Mouse (Mus musculus): Measurements from ENCODE around the gene Insc.

DNA sequence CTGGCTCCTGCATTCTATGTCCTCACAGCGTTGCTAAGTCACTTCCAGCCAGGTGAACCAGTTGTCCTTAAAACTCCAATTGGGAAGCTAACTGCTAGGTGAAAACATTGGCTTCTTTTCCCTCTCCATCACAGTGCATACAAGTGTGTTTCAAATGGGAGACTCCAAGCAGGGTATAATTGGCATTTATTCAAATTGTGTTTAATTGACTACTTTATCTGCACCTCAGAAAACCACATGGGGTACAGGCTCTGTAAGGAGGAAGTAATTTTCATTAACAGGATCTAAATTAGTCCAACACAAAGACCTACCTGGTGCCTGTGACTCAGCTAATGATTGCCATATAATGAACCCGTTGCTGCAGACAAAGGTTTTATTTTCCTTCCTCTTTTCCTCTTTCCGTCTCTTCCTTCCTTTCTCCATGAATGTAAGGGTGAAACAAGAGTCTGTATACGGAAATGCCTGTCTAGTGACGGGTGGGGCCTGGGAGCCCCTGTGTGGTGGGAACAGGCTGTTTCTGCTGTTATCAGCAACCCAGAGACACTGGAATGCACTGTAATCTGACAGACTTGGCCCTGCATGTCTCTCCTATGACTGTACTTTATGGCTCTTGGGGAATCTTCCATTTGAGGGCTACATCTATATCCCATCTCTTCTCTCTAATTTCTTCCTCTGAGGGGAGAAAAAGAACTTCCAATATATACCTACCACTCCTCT, 96.7 kb downstream of the Insc start:
- no peak for TF ChIP-seq CTCF (IDR thresholded peaks at IDR 0.05; ENCODE audit: borderline replicate concordance, insufficient read depth, low read length)
- no peak for TF ChIP-seq POLR2A (IDR thresholded peaks at IDR 0.05; ENCODE audit: low read depth, low read length)

All from embryonic fibroblast, embryonic 13.5 days (primary cell).